Mouse (Mus musculus) liver, postnatal 0 days (tissue): ENCODE measurements around the gene Ubiad1.

Experiments used
- CTCF ChIP-seq: sonication (generic); IDR thresholded peaks from 2 replicates; pipeline ENCODE4 v1.5.1; 2016; ENCODE audit warnings: antibody characterized with exemption, low read depth
- EP300 ChIP-seq: IDR thresholded peaks from 2 replicates; pipeline ENCODE4 v1.6.1; 2016; ENCODE audit warnings: antibody characterized with exemption, low read depth, mild to moderate bottlenecking

DNA sequence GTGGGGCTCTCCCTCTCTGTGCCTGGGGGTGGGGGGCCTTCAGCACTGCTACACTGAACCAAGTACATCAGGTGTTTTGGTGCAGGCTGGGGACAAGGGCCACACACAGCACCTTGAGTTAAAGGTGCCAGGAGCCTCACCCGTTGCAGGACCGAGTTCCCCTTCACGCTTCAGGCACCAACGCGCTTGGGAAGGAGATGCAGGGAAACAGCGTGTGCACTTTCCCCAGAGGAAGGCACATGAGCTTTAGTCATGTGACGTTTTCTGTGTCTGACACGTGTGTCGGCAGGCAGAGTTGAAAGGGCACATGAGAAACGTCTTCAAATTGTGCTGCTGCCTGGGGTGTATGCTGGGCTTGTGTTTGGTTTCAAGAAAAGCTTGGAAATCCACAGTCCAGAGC is 23.8 kb upstream of the Ubiad1 start:
- TF ChIP-seq CTCF: no peak
- no peak for TF ChIP-seq EP300
